Mouse (Mus musculus) gastrocnemius, postnatal 4 days (tissue): Measurements from ENCODE around the gene Cyp4b1. TPM values are rescaled to one million over a fixed set of nuclear protein-coding genes. Genes with fewer than 3 reads are reported as not detected.

ENCODE experiments used
- total RNA-seq, 2 experiments: library from RNA; stranded (reverse); gene quantifications; 2 replicates each; pipeline ENCODE4 v1.2.3; 2021

Gene Cyp4b1
- total RNA-seq, 2 experiments from 2014 or later, result 1.9 to 3.0 TPM

Other genes with a start within 250 kb of the Cyp4b1 start
- gene Cyp4a12b, start 236.1 kb downstream of the Cyp4b1 start, total RNA-seq, result not detected
- not detected for gene Cyp4a30b, start 195.1 kb downstream of the Cyp4b1 start, total RNA-seq
- under 1 TPM in 1 of 2 experiments, not detected in 1; 0.67 TPM for gene Cyp4a14, start 151.6 kb downstream of the Cyp4b1 start, total RNA-seq
- gene Cyp4a10, start 129.5 kb downstream of the Cyp4b1 start, total RNA-seq, result under 1 TPM in 1 of 2 experiments, not detected in 1; 0.13 TPM
- not detected for gene Cyp4a31, start 84.1 kb downstream of the Cyp4b1 start, total RNA-seq
- not detected for gene Cyp4a32, start 46.8 kb downstream of the Cyp4b1 start, total RNA-seq
- 10 to 100 TPM; 36.5 to 40.3 TPM for gene Efcab14, start 90.0 kb upstream of the Cyp4b1 start, total RNA-seq
- gene Tex38, start 133.3 kb upstream of the Cyp4b1 start, total RNA-seq, result 1 to 10 TPM; 1.0 to 1.1 TPM
- gene Atpaf1, start 137.1 kb upstream of the Cyp4b1 start, total RNA-seq, result 10 to 100 TPM; 30.3 to 32.0 TPM
- 1 to 10 TPM; 5.5 to 8.1 TPM for gene Mob3c, start 180.4 kb upstream of the Cyp4b1 start, total RNA-seq
- gene Mknk1, start 191.5 kb upstream of the Cyp4b1 start, total RNA-seq, result 10 to 100 TPM; 45.8 to 47.8 TPM
- not detected for gene Kncn, start 236.7 kb upstream of the Cyp4b1 start, total RNA-seq
- not detected for gene 6430628N08Rik, start 242.9 kb upstream of the Cyp4b1 start, total RNA-seq